Mouse (Mus musculus) cerebellum, adult 2 months (tissue): ENCODE results near the gene Hdac11.

ENCODE experiments used
- CTCF ChIP-seq: fragments of 200-500 bp; IDR thresholded peaks from 2 replicates; pipeline ENCODE4 v1.5.1; 2011; ENCODE audit warnings: low read depth, mild to moderate bottlenecking, control low read depth, low read length, moderate library complexity, borderline replicate concordance; ENCODE audit not compliant: insufficient read depth
- POLR2A ChIP-seq: fragments of 200-500 bp; IDR thresholded peaks from 2 replicates; pipeline ENCODE4 v1.6.1; 2011; ENCODE audit warnings: low read length, control low read depth, borderline replicate concordance; ENCODE audit not compliant: insufficient read depth

GRCm38 (mm10) chr6:91123453-91123852, 33.0 kb upstream of the Hdac11 start:
- TF ChIP-seq CTCF = no peak
- TF ChIP-seq POLR2A = no peak
